9 mouse cellular contexts compared by ENCODE assay signal in genomic region chr4:135683553-135683952, GRCm38 (mm10). TPM values are rescaled to one million over a fixed set of nuclear protein-coding genes. Genes with fewer than 3 reads are reported as not detected.
DNase-seq lines count a peak whose midpoint lies in the region; ATAC-seq and TF ChIP-seq lines count a peak whose summit lies in the region.
"Had no signal": no experiment of that assay in that cellular context is flagged by ENCODE, and none has a peak within 500 bp of the region (broad histone marks: within the 10 kb centered on the region; RNA-seq: fewer than 3 reads in every experiment).

No protein-coding gene starts in this region.

- H3K9ac ChIP-seq in forebrain, postnatal 0 days = no peak overlapping the region
- H3K9ac ChIP-seq in forebrain, embryonic 16.5 days (replicated peaks; ENCODE audit: low read depth, low read length) = no peak overlapping the region
- no peak overlapping the region for H3K9ac ChIP-seq in neural tube, embryonic 15.5 days (replicated peaks)

- WGBS in forebrain, postnatal 0 days = 25% methylated on average over 4 of the region's 4 CpGs
- 23% methylated on average over 4 of the region's 4 CpGs for WGBS in forebrain, embryonic 16.5 days
- 27% methylated on average over 4 of the region's 4 CpGs for WGBS in neural tube, embryonic 15.5 days

- no peaks in the 10 kb centered on the region for H3K9me3 ChIP-seq in forebrain, postnatal 0 days (ENCODE audit: low read length)
- H3K9me3 ChIP-seq in forebrain, embryonic 16.5 days (ENCODE audit: control insufficient read depth, low read length) = no peaks in the 10 kb centered on the region
- H3K9me3 ChIP-seq in neural tube, embryonic 15.5 days (replicated peaks) = no peaks in the 10 kb centered on the region

- no peaks in the 10 kb centered on the region for H3K36me3 ChIP-seq in forebrain, postnatal 0 days (ENCODE audit: insufficient read depth)
- no peaks in the 10 kb centered on the region for H3K36me3 ChIP-seq in forebrain, embryonic 16.5 days (ENCODE audit: control insufficient read depth, insufficient read depth)
- no peaks in the 10 kb centered on the region for H3K36me3 ChIP-seq in neural tube, embryonic 15.5 days

- no peak for ATAC-seq in forebrain, postnatal 0 days
- ATAC-seq in forebrain, embryonic 16.5 days = no peak
- ATAC-seq in neural tube, embryonic 15.5 days (ENCODE audit: low FRiP score) = no peak

- TF ChIP-seq CTCF in forebrain, postnatal 0 days (IDR thresholded peaks at IDR 0.05; ENCODE audit: low read depth) = peak; percentile 49

- no peak overlapping the region for H3K27ac ChIP-seq in forebrain, postnatal 0 days (ENCODE audit: low read depth, low read length)
- no peak overlapping the region for H3K27ac ChIP-seq in forebrain, embryonic 16.5 days (ENCODE audit: low read length)
- no peak overlapping the region for H3K27ac ChIP-seq in neural tube, embryonic 15.5 days (replicated peaks)

- no peak overlapping the region for H3K4me3 ChIP-seq in forebrain, postnatal 0 days (ENCODE audit: low read depth, low read length)
- no peak overlapping the region for H3K4me3 ChIP-seq in forebrain, embryonic 16.5 days (replicated peaks; ENCODE audit: low read length)
- H3K4me3 ChIP-seq in neural tube, embryonic 15.5 days (replicated peaks) = no peak overlapping the region

- no peaks in the 10 kb centered on the region for H3K4me1 ChIP-seq in forebrain, postnatal 0 days (ENCODE audit: insufficient read depth)
- peaks cover 10% of the 10 kb centered on the region for H3K4me1 ChIP-seq in forebrain, embryonic 16.5 days (replicated peaks; ENCODE audit: control insufficient read depth, insufficient read depth, low read length)
- peaks cover 14% of the 10 kb centered on the region for H3K4me1 ChIP-seq in neural tube, embryonic 15.5 days

- H3K27me3 ChIP-seq in forebrain, postnatal 0 days (ENCODE audit: insufficient read depth, low read length) = peaks cover 34% of the 10 kb centered on the region
- peaks cover 28% of the 10 kb centered on the region for H3K27me3 ChIP-seq in forebrain, embryonic 16.5 days (replicated peaks; ENCODE audit: control insufficient read depth, insufficient read depth, low read length)
- peaks cover 44% of the 10 kb centered on the region for H3K27me3 ChIP-seq in neural tube, embryonic 15.5 days (replicated peaks)

- peak; percentile 34 for DNase-seq in forebrain, postnatal 0 days
- peak; percentile 33 for DNase-seq in neural tube, embryonic 10.5 days (ENCODE audit: extremely low spot score, low spot score)
- peak; percentile 54 for DNase-seq in embryo, embryonic 10 days (ENCODE audit: low spot score)
- peak; percentile 47 for DNase-seq in lung, postnatal 25 days (ENCODE audit: low spot score)
- DNase-seq in frontal cortex, postnatal 14 days (ENCODE audit: low spot score in 2 of 2) = no peak
- DNase-seq in layer of hippocampus, adult 18-20 months (ENCODE audit: low spot score in 2 of 2) = no peak

- no peak overlapping the region for H3K4me2 ChIP-seq in forebrain, postnatal 0 days (ENCODE audit: low read depth)
- no peak overlapping the region for H3K4me2 ChIP-seq in forebrain, embryonic 16.5 days (ENCODE audit: low read length)
- H3K4me2 ChIP-seq in neural tube, embryonic 15.5 days = no peak overlapping the region

RNA-seq across cellular contexts. Expression of gene Ifnlr1, which starts 2.5 kb away (rescaled TPM):
- total RNA-seq in forebrain, postnatal 0 days (2014; rRNA removed) = 0.10 and 0.46 TPM in 2 replicates
- polyA plus RNA-seq in forebrain, postnatal 0 days (2015; fragmentation: Nextera tagmentation; extraction: Ambion mirVana) = 0.08 and 0.09 TPM in 2 replicates
- 0.16 and 0.18 TPM in 2 replicates for polyA plus RNA-seq in forebrain, embryonic 16.5 days (2015; fragmentation: Nextera tagmentation; extraction: Ambion mirVana)
- 0.46 and 0.47 TPM in 2 replicates for polyA plus RNA-seq in neural tube, embryonic 15.5 days (2015; fragmentation: Nextera tagmentation; extraction: Ambion mirVana)
- under 1 TPM; 0.18 to 0.22 TPM for total RNA-seq in layer of hippocampus, adult 18-20 months (2021)

RNA-seq across cellular contexts. Expression of gene Il22ra1, which starts 44.4 kb away (rescaled TPM):
- total RNA-seq in forebrain, postnatal 0 days (2014; rRNA removed) = 0.62 TPM in 1 of 2 replicates, not detected in the other
- not detected in 2 replicates for polyA plus RNA-seq in forebrain, postnatal 0 days (2015; fragmentation: Nextera tagmentation; extraction: Ambion mirVana)
- not detected in 2 replicates for polyA plus RNA-seq in forebrain, embryonic 16.5 days (2015; fragmentation: Nextera tagmentation; extraction: Ambion mirVana)
- 0.51 TPM in 1 of 2 replicates, not detected in the other for polyA plus RNA-seq in neural tube, embryonic 15.5 days (2015; fragmentation: Nextera tagmentation; extraction: Ambion mirVana)
- total RNA-seq in layer of hippocampus, adult 18-20 months (2021) = not detected
- total RNA-seq: hematopoietic stem cell, adult 5-6 weeks had no signal

Comparison
In these comparisons a context has a peak if more than half of its experiments do, and no peak if none do; other contexts are left out.
1. DNase-seq: peak in forebrain, postnatal 0 days (single experiment), neural tube, embryonic 10.5 days (single experiment), embryo, embryonic 10 days (single experiment) and lung, postnatal 25 days (single experiment); none in frontal cortex, postnatal 14 days (0 of 2) and layer of hippocampus, adult 18-20 months (0 of 2).